Mouse (Mus musculus): ENCODE data around the gene Olfr483.

Olfr483 gene

DNA sequence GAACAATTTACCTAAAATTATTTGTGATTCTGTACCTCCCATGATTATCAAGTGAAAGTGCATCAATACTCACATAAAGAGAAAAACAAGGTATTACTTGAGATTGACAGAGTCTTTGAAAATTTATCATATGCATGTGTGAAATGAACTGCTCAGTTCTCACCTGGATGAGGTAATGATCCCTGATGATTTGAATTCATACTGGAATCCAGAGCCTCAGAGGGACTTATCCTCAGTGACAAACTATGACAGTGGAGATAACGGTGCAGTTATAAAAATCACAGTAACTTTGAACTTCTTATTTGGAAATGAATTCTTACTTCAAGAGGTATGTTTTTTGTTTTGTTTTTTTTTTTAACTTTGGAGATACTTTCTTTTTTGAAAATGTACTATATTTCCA lies at the start of gene Olfr483:
Gene Olfr483, plus strand, starts transcription at position 301 of the 400 bp plus-strand sequence.
- DNase-seq, result no peak

DNA sequence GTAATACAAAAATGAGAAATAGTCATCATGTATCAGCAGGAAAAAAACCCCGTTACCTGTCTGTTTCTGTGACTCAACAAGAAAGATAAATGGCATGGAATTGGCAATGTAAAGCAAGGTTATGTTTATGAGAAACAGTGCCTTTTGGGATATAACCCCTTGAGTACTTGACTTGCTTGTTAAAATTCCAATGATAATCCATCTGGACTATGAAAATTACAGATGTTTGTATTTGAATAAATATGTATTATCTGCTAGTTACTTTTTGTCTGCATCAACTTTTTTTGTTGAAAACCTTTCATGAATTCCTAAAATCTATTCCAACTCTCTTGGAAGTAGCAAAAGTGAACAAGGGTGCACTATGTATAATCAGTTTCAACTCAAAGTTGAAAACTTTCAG lies 33.4 kb upstream of the Olfr483 start, which contains the start of gene Olfr480:
Gene Olfr480, minus strand, starts transcription at position 101 of the 400 bp plus-strand sequence.
- no peak for DNase-seq

DNA sequence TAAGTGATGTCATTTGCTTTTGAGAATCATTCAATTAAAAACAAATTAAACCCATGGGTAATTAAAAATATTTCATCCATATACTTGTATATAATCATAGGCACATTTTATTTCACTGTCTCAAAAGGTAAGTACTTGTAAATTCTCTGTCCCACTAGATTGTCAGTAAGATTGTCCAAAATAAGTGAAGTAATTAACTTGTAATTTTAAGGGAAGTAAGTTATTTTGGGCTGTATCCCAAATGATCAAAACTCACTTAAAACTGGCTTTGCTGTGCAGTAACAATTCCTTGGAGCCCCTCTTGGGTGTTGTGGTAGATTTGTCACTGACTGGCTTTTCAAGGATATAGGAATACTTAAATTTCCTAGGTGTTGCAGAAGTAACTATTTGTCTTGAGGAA lies 21.1 kb upstream of the Olfr483 start, which contains the start of gene Olfr481:
Gene Olfr481, plus strand, starts transcription at position 301 of the 400 bp plus-strand sequence.
- no peak for DNase-seq

DNA sequence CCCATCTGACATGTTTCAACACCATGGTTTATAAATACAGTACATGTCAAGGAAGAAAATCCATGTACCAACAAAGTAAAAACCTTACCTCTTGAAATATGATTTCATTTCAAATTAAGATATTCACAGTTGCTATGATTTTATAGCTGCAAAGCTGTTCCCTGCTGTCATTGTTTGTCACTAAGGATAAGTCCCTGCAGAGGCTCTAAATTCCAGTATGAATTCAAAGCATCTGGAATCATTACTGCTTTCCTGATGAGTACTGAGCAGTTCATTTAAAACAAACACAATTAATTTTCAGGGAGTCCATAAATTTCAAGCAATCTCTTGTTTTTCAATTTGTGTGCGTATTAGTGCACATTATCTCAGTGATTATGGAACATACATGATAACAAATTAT lies 3.2 kb upstream of the Olfr483 start, which contains the start of gene Olfr482:
Gene Olfr482, minus strand, starts transcription at position 101 of the 400 bp plus-strand sequence.
- no peak for DNase-seq

DNA sequence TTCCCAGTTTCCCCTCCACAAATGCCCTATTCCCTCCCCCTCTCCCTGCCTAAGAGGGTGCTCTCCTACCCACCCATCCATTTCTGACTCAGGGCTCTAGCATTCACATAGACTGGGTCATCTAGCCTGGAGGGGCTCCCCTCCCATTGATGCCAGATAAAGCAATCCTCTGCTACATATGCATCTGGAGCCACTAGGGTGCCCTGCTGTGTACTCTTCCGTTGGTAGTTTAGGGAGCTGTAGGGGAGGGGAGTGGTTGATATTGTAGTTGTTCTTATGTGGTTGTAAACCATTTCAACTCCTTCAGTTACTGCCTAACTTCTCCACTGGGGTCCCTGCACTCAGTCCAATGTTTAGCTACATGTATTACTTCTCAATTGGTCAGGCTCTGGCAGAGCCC lies 20.0 kb downstream of the Olfr483 start:
- no peak for DNase-seq

DNA sequence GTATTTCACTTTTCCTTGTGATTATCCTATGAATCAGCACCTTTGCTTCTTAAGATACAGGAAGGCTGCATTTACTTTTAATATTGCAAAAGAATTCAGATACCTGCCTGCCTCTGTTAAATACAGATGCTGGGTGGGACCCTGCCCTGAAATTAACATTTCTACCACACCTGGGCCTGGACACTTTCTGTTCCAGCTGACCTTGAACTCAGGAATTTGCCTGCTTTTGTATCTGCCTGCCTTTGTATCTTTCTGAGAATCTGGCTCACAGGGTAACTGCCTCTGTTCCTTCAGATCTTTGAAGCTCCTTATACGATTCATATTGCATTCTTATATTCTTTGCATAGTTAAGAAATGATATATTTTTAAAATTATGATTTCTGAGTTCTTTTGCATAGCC lies 20.8 kb downstream of the Olfr483 start:
- no peak for DNase-seq

DNA sequence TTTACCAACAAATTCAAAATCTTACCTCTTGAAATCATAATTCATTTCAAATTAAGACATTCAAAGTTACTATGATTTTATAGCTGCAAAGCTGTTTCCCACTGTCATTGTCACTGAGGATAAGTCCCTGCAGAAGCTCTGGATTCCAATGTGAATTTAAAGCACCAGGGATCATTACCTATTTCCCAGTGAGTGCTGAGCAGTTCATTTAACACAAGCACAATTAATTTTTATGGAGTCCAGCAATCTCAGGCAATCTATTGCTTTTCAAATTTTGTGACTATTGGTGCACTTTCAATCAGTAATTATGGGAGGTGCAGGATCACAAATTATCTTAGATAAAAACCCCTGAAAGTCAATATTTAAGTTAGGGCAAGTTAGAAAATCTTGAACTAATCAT lies 26.7 kb downstream of the Olfr483 start, which contains the start of gene Olfr484:
Gene Olfr484, minus strand, starts transcription at position 101 of the 400 bp plus-strand sequence.
- no peak for DNase-seq
